Mouse (Mus musculus) intestine, embryonic 15.5 days (tissue): ENCODE measurements at regions not wholly inside any gene's neighbourhood (a gene's known extent, or its start where the extent isn't known, plus 50 kb on each side); places are given as distances from the start of the nearest gene placed in this dataset.

Experiments used
- ATAC-seq: fragments of 200-750 bp; cut with Nextera tagmentation; 2 replicates; pipeline ENCODE4 v1.8.0; 2017; ENCODE audit warnings: moderate TSS enrichment, moderate library complexity
- H3K27ac ChIP-seq: fragments of 300-500 bp; sonication (generic); 2 replicates; pipeline ENCODE4 v1.5.1; 2015; ENCODE audit warnings: mild to moderate bottlenecking, inconsistent platforms
- H3K27me3 ChIP-seq: fragments of 300-500 bp; sonication (generic); replicated peaks from 2 replicates; pipeline ENCODE4 v1.6.1; 2015; ENCODE audit warnings: inconsistent platforms
- H3K36me3 ChIP-seq: fragments of 300-500 bp; sonication (generic); 2 replicates; pipeline ENCODE4 v1.6.1; 2015; ENCODE audit warnings: inconsistent platforms
- H3K4me1 ChIP-seq: fragments of 300-500 bp; sonication (generic); replicated peaks from 2 replicates; pipeline ENCODE4 v1.6.1; 2015; ENCODE audit warnings: inconsistent platforms
- H3K4me2 ChIP-seq: fragments of 300-500 bp; sonication (generic); replicated peaks from 2 replicates; pipeline ENCODE4 v1.6.1; 2015; ENCODE audit warnings: mild to moderate bottlenecking, inconsistent platforms
- H3K4me3 ChIP-seq: fragments of 300-500 bp; sonication (generic); replicated peaks from 2 replicates; pipeline ENCODE4 v1.5.1; 2015; ENCODE audit warnings: inconsistent platforms
- H3K9ac ChIP-seq: fragments of 300-500 bp; sonication (generic); 2 replicates; pipeline ENCODE4 v1.6.1; 2015; ENCODE audit warnings: inconsistent platforms
- H3K9me3 ChIP-seq: fragments of 300-500 bp; sonication (generic); 2 replicates; pipeline ENCODE4 v1.6.1; 2016; ENCODE audit warnings: inconsistent platforms
- WGBS: fragments of 180-500 bp; shearing (Covaris S2); methylation state at CpG from one replicate; pipeline ENCODE4 v1.1.7; 2015; 5-methylcytosine and 5-hydroxymethylcytosine counted together

DNA sequence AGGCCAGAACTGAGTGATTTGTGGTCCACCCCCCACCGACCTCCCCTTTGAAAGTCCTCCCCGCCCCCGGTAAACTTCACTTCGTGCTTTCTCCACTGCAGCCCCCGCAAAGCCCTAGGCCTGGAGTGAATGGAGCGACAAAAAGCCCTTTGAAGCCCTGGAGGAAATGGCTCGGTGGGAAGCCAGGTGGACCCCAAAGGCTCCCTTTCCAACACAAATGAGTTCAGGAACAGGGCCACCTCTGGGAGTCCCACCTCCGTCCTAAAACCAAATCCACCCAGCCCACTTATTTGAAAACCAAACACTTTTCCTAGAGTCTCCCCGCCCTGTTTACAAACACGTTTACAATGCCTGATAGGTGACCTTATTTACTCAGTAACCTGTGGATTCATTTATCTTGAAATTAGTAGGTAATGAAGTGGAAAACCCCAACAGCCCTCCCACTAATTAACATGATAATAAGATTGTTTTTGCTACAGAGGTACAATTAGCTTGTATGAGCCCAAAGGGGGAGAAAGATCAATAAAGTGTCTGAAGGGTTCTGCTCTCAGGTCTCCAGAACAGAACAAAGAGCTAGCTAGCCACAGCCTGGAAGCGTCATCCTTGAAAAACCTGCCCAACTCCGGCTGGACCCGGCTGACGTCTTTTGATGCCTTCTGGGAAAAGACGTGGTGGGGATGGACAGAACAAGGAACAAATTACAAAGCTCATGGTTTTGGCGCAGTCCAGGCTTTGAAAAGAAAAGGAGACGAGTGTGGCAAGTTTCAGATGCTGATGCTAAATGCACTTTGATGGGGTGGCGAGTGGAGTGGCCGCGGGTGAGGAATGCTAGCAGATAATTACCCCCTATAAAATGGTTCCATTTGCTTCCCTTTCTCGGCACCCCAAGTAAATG, 422.6 kb upstream of the Nr2f2 start:
- Histone ChIP-seq H3K4me2 (0 out of 2 replicates have a peak overlapping the region, but pooled peaks have one; percentile 14), H3K4me1 (no peaks in the 10 kb centered on the region), H3K9me3 (no peaks in the 10 kb centered on the region), H3K27ac (no peak overlapping the region), H3K9ac (no peak overlapping the region), H3K36me3 (no peaks in the 10 kb centered on the region), H3K27me3 (no peaks in the 10 kb centered on the region), H3K4me3 (no peak overlapping the region)
- ATAC-seq = no peak
- WGBS = 31% methylated on average over 21 of the region's 21 CpGs

DNA sequence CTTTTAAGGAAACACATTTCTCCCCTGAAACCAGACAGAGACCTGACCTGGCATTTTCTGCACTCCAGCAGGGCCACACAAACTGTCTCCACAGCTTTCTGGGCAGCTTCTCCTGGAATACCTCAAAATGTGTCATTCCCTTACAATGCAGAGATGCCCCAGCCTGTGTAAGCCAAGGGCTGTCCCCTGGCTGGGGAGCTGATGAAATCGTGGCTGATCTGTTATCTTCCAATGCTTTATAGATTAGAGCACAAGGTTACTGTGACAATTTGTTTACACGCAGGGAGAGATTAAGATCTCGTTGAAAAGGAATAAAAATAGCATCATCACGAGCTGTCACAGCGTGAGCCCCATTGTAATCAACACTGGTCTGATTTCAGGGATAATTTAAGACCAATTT, 421.4 kb upstream of the Nr2f2 start:
- no peak overlapping the region for H3K27ac ChIP-seq
- H3K36me3 ChIP-seq = no peaks in the 10 kb centered on the region
- H3K9me3 ChIP-seq = no peaks in the 10 kb centered on the region
- no peaks in the 10 kb centered on the region for H3K4me1 ChIP-seq
- no peak overlapping the region for H3K9ac ChIP-seq
- H3K4me3 ChIP-seq = no peak overlapping the region
- no peak for ATAC-seq
- H3K27me3 ChIP-seq = no peaks in the 10 kb centered on the region
- no peak overlapping the region for H3K4me2 ChIP-seq
- 39% methylated on average over 5 of the region's 5 CpGs for WGBS

DNA sequence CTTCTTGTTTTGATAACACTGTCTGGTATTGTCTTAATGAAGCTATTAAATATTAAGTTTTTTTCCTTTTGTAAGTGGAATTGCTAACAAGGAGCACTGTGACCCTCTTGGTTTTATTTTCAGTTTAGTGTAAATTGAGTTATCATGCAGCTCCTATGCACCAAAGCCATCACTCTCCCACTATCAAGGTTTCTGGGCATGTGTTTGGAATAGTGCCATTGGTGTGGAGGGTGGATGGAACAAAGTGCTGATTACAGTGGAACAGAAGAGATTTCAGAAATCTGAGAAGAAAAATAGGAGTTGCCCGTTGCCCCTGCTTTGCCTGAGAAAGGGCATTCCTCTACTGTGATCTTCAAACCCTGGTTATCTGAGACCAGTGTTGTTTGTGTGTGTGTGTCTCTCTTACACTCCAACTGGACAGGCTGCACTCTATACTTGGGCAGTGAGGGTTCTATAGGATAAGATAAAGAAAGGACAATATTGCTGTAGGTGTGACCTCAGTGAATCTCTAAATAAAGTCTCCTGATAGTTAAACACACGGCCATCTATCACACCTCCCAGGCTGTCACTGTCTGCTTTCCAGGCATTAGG, 414.3 kb upstream of the Nr2f2 start:
- WGBS = 39% methylated on average over 2 of the region's 2 CpGs
- ATAC-seq = no peak

DNA sequence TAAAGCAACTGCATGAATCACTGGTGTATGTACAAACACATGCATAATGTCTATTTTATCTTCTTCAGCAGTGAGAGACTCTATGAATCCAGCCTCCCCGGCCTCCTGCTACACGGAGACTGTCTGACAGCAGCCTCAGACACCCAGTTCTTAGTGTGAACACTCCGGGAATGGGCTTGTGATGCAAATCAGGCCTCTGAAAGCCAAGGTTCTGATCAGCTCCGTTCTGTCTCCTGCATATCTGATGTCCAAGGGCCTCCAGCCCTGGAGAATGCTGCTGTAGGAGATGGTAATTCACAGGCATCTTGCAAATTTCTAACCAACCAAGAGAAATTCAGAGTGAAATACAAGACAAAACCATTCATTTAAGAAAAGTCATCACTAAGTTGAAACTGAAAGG, 411.2 kb upstream of the Nr2f2 start:
- Histone ChIP-seq H3K4me3 (no peak overlapping the region), H3K4me1 (no peaks in the 10 kb centered on the region), H3K4me2 (no peak overlapping the region), H3K27ac (no peak overlapping the region), H3K36me3 (no peaks in the 10 kb centered on the region), H3K27me3 (no peaks in the 10 kb centered on the region), H3K9me3 (no peaks in the 10 kb centered on the region), H3K9ac (no peak overlapping the region)
- ATAC-seq = no peak
- WGBS = 71% methylated on average over 4 of the region's 4 CpGs

More for the DNA sequence above, 414.3 kb upstream of the Nr2f2 start:
- H3K27me3 ChIP-seq = no peaks in the 10 kb centered on the region
- H3K4me1 ChIP-seq = no peaks in the 10 kb centered on the region
- H3K4me2 ChIP-seq = no peak overlapping the region
- no peaks in the 10 kb centered on the region for H3K9me3 ChIP-seq
- no peak overlapping the region for H3K27ac ChIP-seq
- no peaks in the 10 kb centered on the region for H3K36me3 ChIP-seq
- no peak overlapping the region for H3K9ac ChIP-seq
- no peak overlapping the region for H3K4me3 ChIP-seq

DNA sequence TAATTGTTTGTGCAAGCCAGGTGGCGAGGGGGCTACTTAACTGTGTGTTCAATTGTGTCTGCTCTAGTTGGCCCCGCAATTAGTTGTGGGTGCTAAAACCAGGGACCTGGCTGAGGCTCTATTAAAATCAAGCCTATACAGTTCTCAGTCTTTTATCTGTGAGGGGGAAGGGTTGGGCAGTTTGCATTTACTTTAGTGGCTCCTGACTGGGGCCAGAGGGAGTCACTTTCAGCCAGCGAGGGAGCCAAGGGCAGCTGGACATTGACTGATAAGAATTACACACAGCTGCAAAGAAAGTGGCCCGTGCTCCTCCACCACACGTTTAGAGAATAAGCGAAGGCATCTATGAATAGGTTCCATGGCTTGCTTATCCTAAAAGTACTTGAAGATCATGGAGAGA, 403.1 kb upstream of the Nr2f2 start:
- Histone ChIP-seq H3K4me2 (no peak overlapping the region), H3K9me3 (no peaks in the 10 kb centered on the region), H3K9ac (no peak overlapping the region), H3K36me3 (no peaks in the 10 kb centered on the region), H3K4me3 (no peak overlapping the region), H3K4me1 (no peaks in the 10 kb centered on the region), H3K27ac (no peak overlapping the region), H3K27me3 (no peaks in the 10 kb centered on the region)
- 56% methylated on average over 6 of the region's 6 CpGs for WGBS
- no peak for ATAC-seq

DNA sequence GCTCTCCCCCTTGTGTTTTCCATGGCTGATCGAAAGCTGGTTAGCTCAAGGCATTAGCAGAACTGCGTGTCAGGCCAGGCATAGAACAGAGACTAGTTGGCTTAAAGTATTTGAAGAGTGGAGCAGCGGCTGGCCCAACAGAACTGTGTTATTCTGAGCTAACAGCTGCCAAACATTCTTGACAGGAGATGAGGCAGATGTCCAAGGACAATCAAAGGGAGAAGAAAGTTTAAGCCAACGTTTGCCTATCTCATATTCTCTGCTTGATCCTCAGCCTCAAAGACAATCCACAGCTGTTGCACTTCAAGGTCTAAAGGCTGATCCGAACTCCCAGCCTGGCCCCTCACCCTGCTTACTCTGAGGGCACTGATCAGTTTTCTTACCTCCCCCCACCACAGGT, 401.2 kb upstream of the Nr2f2 start:
- Histone ChIP-seq H3K9ac (no peak overlapping the region), H3K27me3 (no peaks in the 10 kb centered on the region), H3K36me3 (no peaks in the 10 kb centered on the region), H3K4me3 (no peak overlapping the region), H3K9me3 (no peaks in the 10 kb centered on the region), H3K4me2 (no peak overlapping the region), H3K27ac (no peak overlapping the region), H3K4me1 (no peaks in the 10 kb centered on the region)
- WGBS = 48% methylated on average over 5 of the region's 5 CpGs
- ATAC-seq = no peak

DNA sequence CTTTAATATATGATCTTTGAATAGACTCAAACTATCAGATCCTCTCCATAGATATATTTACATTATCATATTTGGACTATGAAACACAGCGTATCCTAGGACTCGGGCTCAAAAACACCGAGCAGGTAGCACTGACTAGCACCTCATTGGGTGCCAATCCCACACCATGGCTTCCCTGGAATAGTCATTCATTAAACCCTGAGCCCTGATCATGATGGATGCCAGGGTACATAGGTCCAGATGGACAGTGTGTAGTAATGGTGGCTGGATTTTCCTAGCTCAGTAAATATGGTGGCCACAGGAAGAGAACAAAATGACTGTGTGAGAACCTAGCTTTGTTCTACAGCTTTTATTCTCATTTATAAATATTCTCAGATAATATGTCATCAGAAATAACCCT, 390.1 kb upstream of the Nr2f2 start:
- no peak overlapping the region for H3K4me2 ChIP-seq
- ATAC-seq = no peak
- no peak overlapping the region for H3K9ac ChIP-seq
- H3K27ac ChIP-seq = no peak overlapping the region
- 95% methylated on average over 3 of the region's 3 CpGs for WGBS
- no peaks in the 10 kb centered on the region for H3K36me3 ChIP-seq
- no peaks in the 10 kb centered on the region for H3K4me1 ChIP-seq
- H3K9me3 ChIP-seq = no peaks in the 10 kb centered on the region
- H3K4me3 ChIP-seq = no peak overlapping the region
- H3K27me3 ChIP-seq = no peaks in the 10 kb centered on the region

DNA sequence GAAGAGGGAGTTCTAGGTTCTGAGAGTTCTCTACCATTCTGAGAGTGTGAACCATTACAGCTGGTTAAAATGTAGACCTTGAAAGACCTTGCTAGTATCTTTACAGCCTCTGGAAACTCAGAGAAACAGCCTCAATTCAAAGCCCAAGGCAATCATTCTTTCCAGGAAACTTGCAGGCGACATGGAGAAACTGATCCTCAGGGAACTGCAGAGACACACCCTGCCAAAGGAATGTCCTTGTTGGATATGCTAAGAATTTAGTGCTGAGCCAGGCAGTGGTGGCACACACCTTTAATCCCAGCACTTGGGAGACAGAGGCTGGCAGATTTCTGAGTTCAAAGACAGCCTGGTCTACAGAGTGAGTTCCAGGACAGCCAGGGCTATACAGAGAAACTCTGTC, 388.3 kb upstream of the Nr2f2 start:
- no peak overlapping the region for H3K4me3 ChIP-seq
- H3K9ac ChIP-seq = no peak overlapping the region
- no peaks in the 10 kb centered on the region for H3K36me3 ChIP-seq
- H3K9me3 ChIP-seq = no peaks in the 10 kb centered on the region
- WGBS = 70% methylated on average over 1 of the region's 1 CpGs
- ATAC-seq = no peak
- no peaks in the 10 kb centered on the region for H3K27me3 ChIP-seq
- H3K4me1 ChIP-seq = no peaks in the 10 kb centered on the region
- no peak overlapping the region for H3K4me2 ChIP-seq
- H3K27ac ChIP-seq = no peak overlapping the region

DNA sequence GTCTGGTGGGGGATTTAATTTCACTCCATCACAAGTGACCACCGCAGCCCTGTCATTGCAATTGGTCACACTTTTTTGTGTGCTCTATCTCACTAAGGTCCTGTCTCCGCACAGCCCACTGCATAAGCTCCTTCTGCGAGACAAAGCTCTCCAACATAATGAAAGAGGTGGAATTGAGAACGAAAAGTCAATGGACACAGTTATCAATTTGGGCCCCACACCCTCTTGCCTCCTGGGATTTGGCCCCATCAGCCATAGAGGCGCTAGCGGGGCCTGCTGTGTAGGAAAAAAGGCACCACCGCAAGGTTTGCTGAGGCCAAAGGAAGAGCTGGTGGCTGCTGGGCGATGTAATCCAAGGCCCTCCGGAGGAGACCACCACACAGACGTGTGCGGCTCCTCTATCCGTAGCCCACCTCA, 386.3 kb upstream of the Nr2f2 start:
- no peak for ATAC-seq
- H3K9me3 ChIP-seq = no peaks in the 10 kb centered on the region
- no peaks in the 10 kb centered on the region for H3K36me3 ChIP-seq
- no peak overlapping the region for H3K4me2 ChIP-seq
- H3K4me1 ChIP-seq = no peaks in the 10 kb centered on the region
- H3K4me3 ChIP-seq = no peak overlapping the region
- H3K9ac ChIP-seq = no peak overlapping the region
- 88% methylated on average over 12 of the region's 12 CpGs for WGBS
- H3K27ac ChIP-seq = no peak overlapping the region
- H3K27me3 ChIP-seq = no peaks in the 10 kb centered on the region

DNA sequence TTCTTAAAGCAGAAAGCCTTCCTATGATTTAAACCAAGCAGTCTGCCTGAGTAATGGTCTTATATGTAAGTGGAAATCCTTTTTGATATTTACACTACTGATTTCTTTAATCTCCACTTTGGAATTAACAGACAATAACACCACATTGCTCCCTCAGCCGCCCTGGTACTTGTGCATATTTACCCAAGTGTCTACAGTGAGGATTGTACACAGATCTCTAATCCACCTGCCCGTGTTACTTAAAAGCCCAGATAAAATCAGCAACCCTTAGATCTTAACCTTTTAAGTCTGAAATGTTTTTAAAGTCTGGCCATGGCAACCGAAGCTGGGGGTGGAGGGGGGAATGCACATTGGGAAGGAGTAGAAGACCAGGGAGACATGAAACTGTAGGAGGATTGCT, 382.3 kb upstream of the Nr2f2 start:
- no peak for ATAC-seq
- Histone ChIP-seq H3K36me3 (no peaks in the 10 kb centered on the region), H3K4me3 (no peak overlapping the region), H3K4me2 (no peak overlapping the region), H3K27me3 (no peaks in the 10 kb centered on the region), H3K4me1 (no peaks in the 10 kb centered on the region), H3K9ac (no peak overlapping the region), H3K9me3 (no peaks in the 10 kb centered on the region), H3K27ac (no peak overlapping the region)
- 26% methylated on average over 3 of the region's 3 CpGs for WGBS

DNA sequence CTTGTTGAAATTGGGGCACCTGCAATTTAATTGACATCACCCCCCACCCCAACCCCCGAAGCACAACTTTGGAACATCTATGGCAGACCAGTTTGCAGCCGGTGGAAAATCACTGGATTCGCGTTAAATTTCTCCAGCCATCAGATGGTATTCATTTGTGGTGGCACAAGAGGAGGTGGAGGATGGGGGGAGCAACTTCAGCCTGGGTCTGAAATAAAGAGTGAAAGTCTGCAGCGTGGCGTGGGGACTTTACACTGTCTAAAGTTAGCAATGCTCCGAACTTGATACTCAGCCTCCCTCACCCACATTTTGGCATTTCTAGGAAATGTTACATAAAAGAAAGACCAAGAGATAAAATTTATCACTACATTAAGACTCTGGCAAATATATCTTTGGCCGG, 381.8 kb upstream of the Nr2f2 start:
- Histone ChIP-seq H3K9ac (no peak overlapping the region), H3K4me2 (no peak overlapping the region), H3K4me1 (no peaks in the 10 kb centered on the region), H3K27ac (no peak overlapping the region), H3K4me3 (no peak overlapping the region), H3K9me3 (no peaks in the 10 kb centered on the region), H3K36me3 (no peaks in the 10 kb centered on the region), H3K27me3 (no peaks in the 10 kb centered on the region)
- no peak for ATAC-seq
- WGBS = 71% methylated on average over 8 of the region's 8 CpGs

DNA sequence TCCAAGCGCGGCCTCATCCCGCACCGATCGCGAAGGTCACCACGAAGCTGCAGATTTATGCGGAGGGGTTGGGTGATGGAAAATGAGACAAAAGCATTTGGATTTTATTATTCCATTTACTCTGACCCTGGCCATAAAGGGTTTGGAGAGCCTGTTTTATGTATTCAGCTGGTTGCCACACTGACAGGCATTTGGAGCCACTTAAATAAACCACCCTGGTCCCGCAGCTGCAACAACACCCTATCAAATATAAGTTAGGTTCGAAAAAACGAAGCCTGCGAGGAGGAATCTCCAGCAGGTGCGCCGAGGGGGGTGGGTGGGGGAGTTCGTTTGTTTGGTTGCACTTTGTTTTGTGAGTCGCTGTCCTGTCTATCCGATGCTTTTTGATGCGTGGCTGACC, 377.8 kb upstream of the Nr2f2 start:
- no peaks in the 10 kb centered on the region for H3K4me1 ChIP-seq
- no peak overlapping the region for H3K9ac ChIP-seq
- no peaks in the 10 kb centered on the region for H3K9me3 ChIP-seq
- no peak overlapping the region for H3K27ac ChIP-seq
- no peak for ATAC-seq
- H3K27me3 ChIP-seq = no peaks in the 10 kb centered on the region
- no peak overlapping the region for H3K4me3 ChIP-seq
- no peak overlapping the region for H3K4me2 ChIP-seq
- WGBS = 62% methylated on average over 18 of the region's 18 CpGs
- H3K36me3 ChIP-seq = no peaks in the 10 kb centered on the region

DNA sequence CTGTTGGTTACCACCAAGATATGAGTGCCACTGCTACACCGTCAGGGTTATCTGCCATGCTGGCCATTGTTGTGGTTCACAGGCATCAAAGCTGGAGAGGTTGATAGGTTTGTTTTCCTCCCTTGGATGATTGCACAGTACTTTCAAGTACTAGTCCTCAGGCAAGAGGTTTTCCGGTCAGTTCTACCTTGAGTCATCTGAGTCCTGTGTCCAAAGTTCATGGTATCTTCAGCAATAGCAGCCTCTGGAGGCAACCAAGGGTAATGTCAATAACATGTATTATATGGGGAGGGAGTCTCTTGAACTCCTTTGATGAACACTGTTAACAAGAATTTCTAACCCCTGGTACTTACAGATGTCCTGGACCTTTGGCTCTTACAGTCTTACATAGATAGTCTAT, 369.1 kb upstream of the Nr2f2 start:
- ATAC-seq = no peak
- WGBS = 98% methylated on average over 2 of the region's 2 CpGs

More for the DNA sequence above, 369.1 kb upstream of the Nr2f2 start:
- no peak overlapping the region for H3K9ac ChIP-seq
- no peaks in the 10 kb centered on the region for H3K36me3 ChIP-seq
- no peak overlapping the region for H3K4me2 ChIP-seq
- no peaks in the 10 kb centered on the region for H3K9me3 ChIP-seq
- no peaks in the 10 kb centered on the region for H3K27me3 ChIP-seq
- no peaks in the 10 kb centered on the region for H3K4me1 ChIP-seq
- no peak overlapping the region for H3K27ac ChIP-seq
- H3K4me3 ChIP-seq = no peak overlapping the region
